Mouse (Mus musculus): ENCODE data around the gene Cox8a.

The Cox8a gene

GRCm38 (mm10) chr19:7182273-7182949 lies 35.0 kb downstream of the Cox8a start:
- peak; percentile 33 to 48 for DNase-seq

- DNase-seq, result no peak
Measured at GRCm38 (mm10) chr19:7181496-7181895, 35.9 kb downstream of the Cox8a start.

DNA sequence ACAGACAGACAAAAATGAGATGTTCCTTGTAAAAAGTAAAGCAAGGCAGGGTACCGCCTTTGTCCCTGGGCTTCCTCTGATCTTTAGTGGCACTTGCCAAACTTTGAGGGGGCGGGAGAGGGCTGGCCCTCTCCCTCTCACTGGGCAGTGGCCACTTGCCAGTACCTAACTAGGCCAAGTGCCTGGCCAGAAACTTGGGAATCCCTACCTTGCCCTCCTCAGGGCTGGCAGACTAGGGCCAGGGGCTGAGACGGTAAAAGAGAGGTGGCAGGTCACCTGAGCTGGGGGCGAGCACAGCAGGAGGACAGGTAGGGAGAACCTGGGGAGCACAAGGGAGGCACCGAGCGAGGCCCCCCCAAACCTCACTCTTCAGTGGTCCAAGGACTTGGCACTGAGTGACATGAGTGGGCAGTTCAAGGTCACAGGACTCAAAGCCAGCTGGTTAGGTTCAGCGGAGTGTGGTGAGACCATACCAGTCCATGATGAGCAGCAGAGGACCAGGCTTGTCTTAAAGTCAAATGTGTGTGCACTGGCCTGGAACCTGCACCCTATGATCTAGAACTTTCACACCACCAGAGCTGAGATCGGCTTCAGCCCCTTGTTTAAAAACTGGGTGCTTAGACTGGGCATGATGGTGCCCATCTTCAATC lies 36.5 kb downstream of the Cox8a start:
- DNase-seq, result no peak

DNA sequence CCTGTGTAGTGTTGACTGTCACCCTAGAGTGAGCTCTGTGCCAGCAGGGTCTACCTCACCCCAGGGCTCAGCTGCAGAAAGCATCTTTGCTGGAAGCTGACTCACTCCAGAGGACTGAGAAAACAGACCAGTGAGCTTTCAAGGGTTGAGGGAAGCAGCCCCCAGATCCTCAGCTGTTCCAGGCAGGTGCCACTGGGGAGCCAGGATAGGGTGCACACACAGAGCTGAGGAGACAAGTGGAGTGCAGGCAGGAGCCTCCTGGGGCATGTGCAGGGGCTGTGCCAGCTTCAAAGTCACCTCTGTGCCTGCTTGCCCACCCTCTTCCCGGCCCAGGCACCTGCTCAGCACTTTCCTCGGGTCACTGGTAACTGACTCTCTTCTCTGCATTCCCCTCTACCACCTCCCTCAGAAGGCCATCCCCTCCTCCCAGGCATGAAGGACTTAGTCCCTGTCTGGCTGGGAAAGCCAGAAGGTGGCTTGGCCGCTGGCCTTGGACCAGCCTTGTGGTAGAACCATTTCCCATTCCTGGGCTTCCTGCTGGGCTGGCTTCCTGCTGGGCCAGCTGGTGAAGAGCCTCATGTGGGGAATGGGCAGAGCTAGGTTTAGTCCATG lies 38.5 kb downstream of the Cox8a start:
- DNase-seq, result no peak

DNA sequence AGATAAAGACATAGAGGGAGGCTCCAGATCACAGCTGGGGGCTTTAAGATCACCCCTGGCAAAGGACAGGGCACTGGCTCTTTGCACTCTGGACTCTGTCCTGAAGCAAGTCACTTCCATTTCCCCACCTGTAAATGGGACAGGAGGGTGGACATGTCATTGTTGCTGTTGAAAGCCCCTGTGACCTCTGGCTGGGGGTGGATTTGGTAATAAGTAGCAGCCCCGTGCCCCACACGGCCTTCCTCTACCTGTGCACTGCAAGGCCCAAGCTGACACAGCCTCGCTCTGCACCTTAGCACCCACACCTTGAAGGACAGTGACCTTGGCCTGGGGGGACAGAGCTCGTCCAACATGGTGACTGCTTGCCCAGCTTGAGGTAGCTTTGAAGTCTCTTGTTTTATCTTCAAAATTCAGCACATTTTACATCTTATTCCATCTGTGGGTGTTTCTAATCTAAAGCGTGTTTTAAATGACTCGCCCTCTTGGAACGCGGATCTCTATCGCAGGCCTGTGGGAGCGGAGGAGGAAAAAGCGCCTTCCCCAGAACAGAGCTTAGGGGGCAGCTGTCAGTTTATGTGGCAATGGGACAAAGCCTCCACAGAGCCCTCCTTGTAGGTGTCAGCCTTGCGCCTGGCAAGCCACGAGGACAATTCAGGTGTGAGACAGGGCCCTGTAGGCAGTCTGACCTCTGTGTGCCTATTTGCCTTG lies 39.5 kb downstream of the Cox8a start:
- DNase-seq, result no peak

- no peak for DNase-seq
Measured at GRCm38 (mm10) chr19:7176041-7176696, 41.2 kb downstream of the Cox8a start.

DNA sequence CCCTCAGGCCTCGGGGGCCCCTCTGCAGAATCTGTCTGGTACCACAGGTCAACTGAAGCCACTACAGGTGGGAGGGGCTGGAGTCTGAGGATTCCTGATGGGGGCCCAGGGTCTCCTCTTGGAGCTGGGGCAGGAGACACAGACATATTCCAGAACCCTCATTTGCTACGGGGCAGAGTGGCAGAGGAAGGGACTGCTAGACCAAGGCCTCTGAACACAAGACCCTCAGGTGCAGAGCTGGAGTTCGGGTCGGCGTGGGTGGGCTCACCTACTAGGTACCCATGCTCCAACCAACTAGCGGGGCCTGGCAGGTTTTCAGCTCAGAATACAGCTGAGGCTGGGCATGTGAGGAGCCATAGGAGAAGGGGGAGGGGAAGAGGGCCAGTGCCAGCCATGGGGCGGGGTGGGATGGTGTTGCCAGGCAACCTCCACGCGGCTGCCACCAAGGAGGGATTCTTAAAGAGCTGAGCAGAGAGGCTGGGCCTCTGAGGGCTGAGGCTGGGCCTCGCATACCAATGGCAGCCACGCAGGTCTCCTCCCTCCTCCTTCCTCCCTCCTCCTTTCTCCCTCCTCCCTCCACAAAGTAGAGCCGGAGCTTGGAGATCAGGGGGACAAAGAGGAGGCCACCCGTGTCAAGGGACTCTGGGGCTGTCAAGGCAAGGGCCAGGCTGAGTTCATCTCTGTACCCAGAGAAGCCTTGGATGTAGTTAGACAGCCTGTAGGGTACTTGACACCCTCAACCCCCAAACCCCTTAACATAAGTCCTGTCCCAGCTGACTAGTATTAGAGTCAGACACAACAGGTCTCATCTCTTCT lies 45.2 kb downstream of the Cox8a start:
- DNase-seq, result no peak

- DNase-seq, result no peak
Measured at GRCm38 (mm10) chr19:7171447-7171846, 46.0 kb downstream of the Cox8a start.

DNA sequence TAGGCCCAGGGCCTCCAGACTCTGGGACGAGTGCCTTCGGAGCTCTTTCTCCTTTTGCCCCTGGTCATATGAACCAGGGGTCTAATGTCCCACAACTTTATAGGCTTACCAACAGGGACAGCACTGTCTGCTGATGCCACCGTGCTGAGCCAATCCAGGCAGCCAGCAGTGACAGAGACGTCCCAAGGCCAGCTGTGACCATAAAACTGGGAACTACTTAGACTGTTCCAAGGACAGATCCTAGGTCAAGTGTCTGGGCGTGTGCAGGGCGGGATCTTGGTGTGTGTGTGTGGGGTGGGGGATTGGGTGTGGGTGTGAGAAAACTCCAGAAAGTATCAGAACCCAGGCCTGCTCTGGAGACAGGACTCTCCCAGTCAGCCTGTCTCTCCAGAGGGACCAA lies 46.5 kb downstream of the Cox8a start:
- DNase-seq, result no peak

GRCm38 (mm10) chr19:7168423-7168822 lies 49.0 kb downstream of the Cox8a start:
- DNase-seq, result no peak

- no peak for DNase-seq
Measured at GRCm38 (mm10) chr19:7166767-7167166, 50.6 kb downstream of the Cox8a start.

DNA sequence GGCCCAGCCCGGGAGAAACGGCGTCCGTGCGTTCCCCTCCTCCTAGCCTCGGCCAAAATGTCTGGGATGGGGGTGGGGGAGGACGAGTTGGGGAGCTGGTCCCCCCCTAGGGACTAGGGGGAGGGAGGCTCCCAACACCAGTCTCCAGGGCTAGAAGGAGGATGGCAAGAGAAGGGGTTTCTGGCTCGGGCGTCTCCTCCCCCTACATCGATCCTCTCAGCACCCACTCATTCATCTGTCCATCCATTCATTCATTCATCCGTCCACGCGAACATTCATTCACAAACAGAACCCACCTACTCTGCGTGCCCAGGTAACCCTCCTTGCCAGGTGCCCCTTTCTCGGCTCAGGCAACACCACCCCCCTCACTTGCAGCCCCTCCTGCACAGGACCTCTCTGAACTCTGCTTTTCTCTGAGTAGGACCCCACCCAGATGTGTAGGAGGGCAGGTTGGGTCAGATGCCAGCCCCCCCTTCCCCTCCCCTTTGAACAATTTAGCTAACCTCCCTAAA lies 51.2 kb downstream of the Cox8a start:
- no peak for DNase-seq

- no peak for DNase-seq
Measured at GRCm38 (mm10) chr19:7165509-7166199, 51.8 kb downstream of the Cox8a start.

All from thymus, adult 18-20 months (tissue).